Mouse (Mus musculus) forebrain, embryonic 16.5 days (tissue): ENCODE data around the gene 4933427I04Rik. TPM values are rescaled to one million over a fixed set of nuclear protein-coding genes. Genes with fewer than 3 reads are reported as not detected.
A peak's percentile ranks its signal among the peaks of the same experiment; 100 is the strongest.

Experiments used
- ATAC-seq: fragments of 200-750 bp; cut with Nextera tagmentation; 2 replicates; pipeline ENCODE4 v1.8.0; 2017; ENCODE audit warnings: mild to moderate bottlenecking, moderate library complexity
- H3K27ac ChIP-seq: fragments of 300-500 bp; sonication (generic); 2 replicates; pipeline ENCODE4 v1.5.1; 2014; ENCODE audit warnings: low read length, control low read depth
- H3K27me3 ChIP-seq: fragments of 300-500 bp; sonication (generic); replicated peaks from 2 replicates; pipeline ENCODE4 v1.6.1; 2014; ENCODE audit warnings: low read length; ENCODE audit not compliant: control insufficient read depth, insufficient read depth
- H3K36me3 ChIP-seq: fragments of 300-500 bp; sonication (generic); 2 replicates; pipeline ENCODE4 v1.6.1; 2014; ENCODE audit not compliant: control insufficient read depth, insufficient read depth
- H3K4me1 ChIP-seq: fragments of 300-500 bp; sonication (generic); replicated peaks from 2 replicates; pipeline ENCODE4 v1.6.1; 2014; ENCODE audit warnings: low read length; ENCODE audit not compliant: control insufficient read depth, insufficient read depth
- H3K4me2 ChIP-seq: fragments of 300-500 bp; sonication (generic); 2 replicates; pipeline ENCODE4 v1.6.1; 2014; ENCODE audit warnings: mild to moderate bottlenecking, low read length, control low read depth
- H3K4me3 ChIP-seq: fragments of 300-500 bp; sonication (generic); replicated peaks from 2 replicates; pipeline ENCODE4 v1.5.1; 2014; ENCODE audit warnings: mild to moderate bottlenecking, low read length, control low read depth
- H3K9ac ChIP-seq: fragments of 300-500 bp; sonication (generic); replicated peaks from 2 replicates; pipeline ENCODE4 v1.6.1; 2014; ENCODE audit warnings: low read depth, low read length, control low read depth
- H3K9me3 ChIP-seq: fragments of 300-500 bp; sonication (generic); 2 replicates; pipeline ENCODE4 v1.6.1; 2016; ENCODE audit warnings: low read length; ENCODE audit not compliant: control insufficient read depth
- WGBS: fragments of 180-500 bp; shearing (Covaris S2); extraction: QIAGEN DNeasy Blood & Tissue Kit; methylation state at CpG from one replicate; pipeline ENCODE4 v1.1.7; 2014; 5-methylcytosine and 5-hydroxymethylcytosine counted together
- polyA plus RNA-seq: library from polyadenylated mRNA; unstranded; fragments of >200 nt; fragmentation: Nextera tagmentation; extraction: Ambion mirVana; gene quantifications from 2 replicates; pipeline ENCODE4 v1.2.1, GENCODE M21; 2015

Gene 4933427I04Rik
- polyA plus RNA-seq, 1 experiment from 2014 or later, result 0.09 TPM

DNA sequence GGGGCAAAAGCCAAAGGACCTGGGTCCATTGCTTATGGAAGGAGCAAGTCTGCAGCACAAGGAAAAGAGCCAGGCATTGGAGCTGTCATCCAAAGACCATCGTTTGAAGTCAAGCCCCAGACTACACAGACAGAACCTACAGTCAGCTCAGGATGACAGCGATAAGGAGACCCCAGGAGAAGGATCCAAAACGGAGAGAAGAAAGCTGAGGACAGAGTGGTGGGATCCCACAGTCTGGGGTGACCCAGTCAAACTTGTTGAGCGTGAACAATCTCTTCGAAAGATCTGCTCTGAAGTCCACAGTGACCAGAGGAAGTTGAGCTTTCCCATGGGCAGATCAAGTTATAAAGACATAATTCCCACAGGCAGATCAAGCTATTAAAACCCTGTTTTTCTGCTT, 1.1 kb downstream of the 4933427I04Rik start:
- no peak for ATAC-seq
- Histone ChIP-seq H3K27me3 (no peaks in the 10 kb centered on the region), H3K27ac (no peak overlapping the region), H3K9me3 (no peaks in the 10 kb centered on the region), H3K9ac (no peak overlapping the region), H3K4me2 (no peak overlapping the region), H3K4me1 (no peaks in the 10 kb centered on the region), H3K36me3 (no peaks in the 10 kb centered on the region), H3K4me3 (no peak overlapping the region)
- WGBS, result 84% methylated on average over 5 of the region's 5 CpGs

DNA sequence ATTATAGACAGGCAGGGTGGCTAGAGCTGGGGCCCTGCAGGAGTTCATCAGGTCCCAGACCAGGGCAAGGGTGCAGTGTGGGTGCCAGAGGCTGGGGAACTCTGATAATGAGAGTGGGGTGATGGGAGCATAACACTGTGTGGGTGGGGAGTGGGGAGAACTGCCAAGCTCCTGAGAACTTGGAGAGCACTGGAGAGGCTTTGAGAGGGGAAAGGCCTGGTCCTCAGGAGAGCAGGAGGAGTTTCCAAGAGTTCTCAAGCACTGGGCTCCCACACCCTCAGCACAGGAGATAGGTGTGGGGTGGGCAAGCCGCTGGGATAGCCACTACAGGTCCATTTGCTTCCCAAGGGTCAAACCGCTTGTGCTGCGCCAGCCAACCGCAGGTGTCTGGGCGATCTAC, 34.2 kb downstream of the 4933427I04Rik start:
- H3K36me3 ChIP-seq, result no peaks in the 10 kb centered on the region
- H3K4me2 ChIP-seq, result no peak overlapping the region
- no peaks in the 10 kb centered on the region for H3K27me3 ChIP-seq
- H3K9me3 ChIP-seq, result no peaks in the 10 kb centered on the region
- H3K27ac ChIP-seq, result no peak overlapping the region
- no peak overlapping the region for H3K4me3 ChIP-seq
- ATAC-seq, result no peak
- WGBS, result 98% methylated on average over 5 of the region's 5 CpGs
- no peak overlapping the region for H3K9ac ChIP-seq
- H3K4me1 ChIP-seq, result no peaks in the 10 kb centered on the region

DNA sequence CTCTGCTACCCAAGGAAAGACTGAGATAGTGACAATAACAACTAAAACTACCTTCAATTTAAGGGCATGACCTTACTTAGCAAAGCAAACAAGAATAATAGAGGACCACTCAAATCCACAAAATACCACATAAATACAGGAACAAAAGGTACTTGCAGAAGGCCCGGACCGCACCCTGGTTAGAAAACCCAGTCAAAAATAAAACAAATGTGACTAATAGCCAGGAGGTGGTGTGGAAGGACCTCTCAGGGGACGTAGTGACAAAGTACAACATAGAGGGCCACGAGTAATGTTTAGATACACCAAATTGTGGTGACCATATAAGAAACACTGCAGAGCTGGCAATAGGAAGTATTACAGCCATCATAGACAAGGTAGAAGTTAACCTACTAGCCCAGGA, 34.8 kb downstream of the 4933427I04Rik start:
- no peak overlapping the region for H3K27ac ChIP-seq
- no peak overlapping the region for H3K4me3 ChIP-seq
- H3K9me3 ChIP-seq, result no peaks in the 10 kb centered on the region
- 87% methylated on average over 4 of the region's 4 CpGs for WGBS
- no peaks in the 10 kb centered on the region for H3K4me1 ChIP-seq
- ATAC-seq, result no peak
- H3K9ac ChIP-seq, result no peak overlapping the region
- no peaks in the 10 kb centered on the region for H3K36me3 ChIP-seq
- H3K4me2 ChIP-seq, result no peak overlapping the region
- H3K27me3 ChIP-seq, result no peaks in the 10 kb centered on the region

DNA sequence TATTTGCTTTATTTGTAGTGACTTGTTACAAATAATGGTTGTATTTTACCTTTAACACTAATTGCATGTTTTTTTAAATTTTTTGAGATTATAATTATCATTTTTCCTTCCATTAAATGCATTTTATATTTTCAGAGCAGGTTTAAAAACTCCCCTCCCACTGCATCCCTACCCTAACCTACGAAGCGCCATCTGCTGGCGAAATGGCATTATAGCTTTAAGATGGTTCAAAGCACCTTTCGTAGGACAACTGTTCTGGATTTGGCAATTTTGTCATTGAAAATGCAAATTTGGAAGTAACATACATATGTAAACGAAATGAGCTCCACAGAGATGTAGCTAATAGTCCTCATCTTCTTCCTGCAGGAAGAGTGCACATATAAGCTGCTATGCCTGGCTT, 39.2 kb downstream of the 4933427I04Rik start:
- Histone ChIP-seq H3K9ac (no peak overlapping the region), H3K9me3 (no peaks in the 10 kb centered on the region), H3K4me2 (no peak overlapping the region), H3K4me3 (no peak overlapping the region), H3K27ac (no peak overlapping the region), H3K4me1 (no peaks in the 10 kb centered on the region), H3K36me3 (no peaks in the 10 kb centered on the region), H3K27me3 (no peaks in the 10 kb centered on the region)
- ATAC-seq, result no peak
- 5% methylated on average over 5 of the region's 5 CpGs for WGBS

DNA sequence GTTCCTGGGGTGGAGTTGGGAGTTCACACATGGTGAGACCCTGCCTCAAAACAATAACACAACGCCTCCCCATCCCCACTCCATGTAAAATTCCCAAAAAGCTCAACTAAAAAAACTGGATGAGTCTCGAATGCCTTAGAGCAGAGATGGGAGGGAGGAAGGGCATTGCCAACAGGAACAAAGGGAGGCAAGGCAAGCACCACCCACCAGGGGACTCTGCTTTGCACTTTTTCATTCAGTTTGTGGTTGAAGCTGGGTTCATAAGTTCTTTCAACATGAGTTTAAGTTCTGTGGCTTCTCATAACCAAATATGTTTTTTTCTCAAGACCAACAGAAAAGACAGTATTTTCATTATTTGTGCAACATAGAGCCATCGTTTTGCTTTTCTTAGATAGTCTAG, 44.0 kb downstream of the 4933427I04Rik start:
- WGBS, result 81% methylated on average over 3 of the region's 3 CpGs
- Histone ChIP-seq H3K27me3 (no peaks in the 10 kb centered on the region), H3K4me1 (peaks cover 12% of the 10 kb centered on the region; the same call in 1 of the 2 replicates), H3K9me3 (no peaks in the 10 kb centered on the region), H3K9ac (no peak overlapping the region), H3K36me3 (no peaks in the 10 kb centered on the region), H3K27ac (no peak overlapping the region), H3K4me3 (no peak overlapping the region), H3K4me2 (no peak overlapping the region)
- no peak for ATAC-seq

DNA sequence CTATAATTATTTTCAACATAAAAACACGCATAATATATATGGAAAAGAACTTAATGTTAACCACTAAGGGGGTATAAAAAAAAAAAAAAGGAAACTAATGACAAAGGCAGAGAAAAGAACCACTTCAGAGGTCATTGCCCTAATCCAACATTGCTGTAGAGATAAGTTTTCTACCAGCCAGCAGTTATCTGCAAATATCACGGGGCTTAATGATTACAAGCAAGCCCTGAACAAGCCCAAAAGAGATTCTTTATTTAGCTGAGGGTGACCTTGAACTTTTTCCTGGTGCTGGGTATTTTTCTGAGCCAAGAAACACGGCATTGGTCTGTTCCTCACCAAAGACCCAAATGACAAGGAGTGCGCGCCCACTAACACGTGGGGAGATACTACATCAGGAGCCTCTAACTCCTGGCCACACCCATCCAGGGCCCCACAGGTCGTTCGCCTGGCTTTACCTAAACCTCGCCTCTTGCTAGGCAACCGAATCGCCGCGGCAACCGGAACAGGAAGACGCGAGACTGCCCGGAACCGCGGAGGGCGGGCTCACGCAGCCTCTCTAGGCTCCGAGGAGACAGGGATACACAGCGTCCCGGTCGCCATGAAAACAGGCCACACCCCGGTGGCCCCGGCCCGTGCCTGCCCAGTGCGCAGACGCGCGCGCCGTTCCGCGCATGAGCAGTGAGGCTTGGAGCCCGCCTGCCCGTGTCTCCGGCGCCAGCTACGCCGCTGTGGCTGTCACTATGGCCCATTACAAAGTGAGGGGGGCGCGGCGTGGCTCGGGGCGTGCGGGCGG, 45.0 kb downstream of the 4933427I04Rik start, which contains the start of gene Mycbp:
Gene Mycbp (plus strand): TSS at position 500 of the 793 bp plus-strand sequence.
- H3K4me2 ChIP-seq, result peak within 1 kb of the TSS; percentile 91
- H3K4me3 ChIP-seq, result peak within 1 kb of the TSS; percentile 73
- peak within 1 kb of the TSS; percentile 69 for H3K9ac ChIP-seq
- ATAC-seq, result peak; percentile 100
- peaks cover 2% of the 10 kb centered on the region; the same call in 1 of the 2 replicates for H3K36me3 ChIP-seq
- no peaks in the 10 kb centered on the region for H3K27me3 ChIP-seq
- no peaks in the 10 kb centered on the region for H3K9me3 ChIP-seq
- H3K27ac ChIP-seq, result no peak within 1 kb of the TSS
- H3K4me1 ChIP-seq, result peaks cover 12% of the 10 kb centered on the region; the same call in 1 of the 2 replicates
- WGBS, result 2% methylated on average over 49 of the region's 49 CpGs

DNA sequence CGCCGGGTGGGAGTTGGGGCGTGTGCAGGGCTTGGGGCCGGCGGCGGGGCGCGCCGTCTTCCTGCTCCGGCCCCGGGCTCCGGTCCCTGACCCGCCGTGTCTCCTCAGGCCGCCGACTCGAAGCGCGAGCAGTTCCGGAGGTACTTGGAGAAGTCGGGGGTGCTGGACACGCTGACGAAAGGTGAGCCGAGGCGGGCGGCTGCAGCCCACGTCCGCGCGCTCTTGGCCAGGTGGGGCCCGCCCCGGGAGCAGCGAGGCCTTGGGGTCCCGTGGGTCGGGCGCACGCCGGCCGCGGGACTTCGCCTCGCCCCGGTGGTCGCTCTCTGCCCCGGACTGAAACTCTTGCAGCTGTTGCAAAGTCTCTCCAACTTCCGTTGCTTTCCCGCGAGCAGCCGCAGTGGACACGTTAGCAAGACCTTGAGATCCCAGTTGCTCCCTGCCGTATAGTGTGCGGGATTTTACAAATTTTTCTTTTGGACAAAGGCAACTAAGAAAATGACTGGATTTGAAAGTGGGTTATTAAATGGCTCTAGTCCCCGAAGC, 45.7 kb downstream of the 4933427I04Rik start:
- no peaks in the 10 kb centered on the region for H3K27me3 ChIP-seq
- H3K9me3 ChIP-seq, result no peaks in the 10 kb centered on the region
- H3K4me3 ChIP-seq, result peak overlapping the region; percentile 73
- peaks cover 4% of the 10 kb centered on the region; the same call in 1 of the 2 replicates for H3K36me3 ChIP-seq
- H3K4me2 ChIP-seq, result peak overlapping the region; percentile 91
- H3K9ac ChIP-seq, result peak overlapping the region; percentile 59
- ATAC-seq, result no peak
- peaks cover 12% of the 10 kb centered on the region; the same call in 1 of the 2 replicates for H3K4me1 ChIP-seq
- H3K27ac ChIP-seq, result no peak overlapping the region
- under 1% methylated on average over 50 of the region's 53 CpGs for WGBS

DNA sequence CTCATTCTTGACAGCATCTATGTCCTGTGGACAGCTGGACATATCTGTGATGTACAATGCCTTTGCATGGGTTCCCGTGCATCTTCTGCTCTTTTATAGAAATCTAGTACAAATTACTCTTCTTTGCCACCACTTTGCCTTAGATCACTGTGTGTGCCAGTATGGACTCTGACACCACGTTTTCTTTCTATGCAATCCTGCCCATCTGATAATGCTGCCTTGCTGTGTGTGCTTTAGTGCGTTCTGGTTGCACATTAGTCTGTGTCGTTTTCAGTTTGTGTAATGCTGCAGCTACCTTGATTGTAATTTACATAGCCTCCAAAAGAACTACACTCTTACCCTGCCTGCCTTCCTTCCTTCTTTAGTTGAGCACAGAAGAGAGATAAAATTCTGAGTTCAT, 52.0 kb downstream of the 4933427I04Rik start:
- H3K27me3 ChIP-seq, result no peaks in the 10 kb centered on the region
- H3K27ac ChIP-seq, result no peak overlapping the region
- no peak overlapping the region for H3K4me2 ChIP-seq
- H3K36me3 ChIP-seq, result peaks cover 4% of the 10 kb centered on the region; the same call in 1 of the 2 replicates
- H3K4me3 ChIP-seq, result no peak overlapping the region
- no peaks in the 10 kb centered on the region for H3K9me3 ChIP-seq
- H3K9ac ChIP-seq, result no peak overlapping the region
- WGBS, result 86% methylated on average over 4 of the region's 4 CpGs
- peaks cover 8% of the 10 kb centered on the region for H3K4me1 ChIP-seq
- no peak for ATAC-seq

DNA sequence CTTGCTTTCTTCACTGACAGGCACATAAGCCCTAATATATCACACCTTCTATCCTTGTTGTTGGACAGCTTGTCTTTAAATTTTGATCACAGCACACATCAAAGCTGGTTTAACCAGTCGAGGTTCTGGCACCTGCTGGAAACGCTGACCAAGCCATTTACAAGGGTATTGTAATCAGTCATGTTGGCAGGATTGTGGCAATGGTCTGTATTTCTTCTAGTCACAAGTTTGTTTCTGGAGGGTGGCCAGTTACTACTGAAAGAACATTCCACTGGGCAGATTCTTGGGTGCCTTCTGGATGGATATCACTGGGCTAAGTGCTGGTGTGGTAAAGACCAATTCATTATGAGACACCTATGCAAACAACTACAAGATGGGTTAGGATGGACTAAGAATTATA, 53.0 kb downstream of the 4933427I04Rik start:
- Histone ChIP-seq H3K9me3 (no peaks in the 10 kb centered on the region), H3K4me1 (peaks cover 9% of the 10 kb centered on the region), H3K9ac (no peak overlapping the region), H3K27ac (no peak overlapping the region), H3K27me3 (no peaks in the 10 kb centered on the region), H3K4me3 (no peak overlapping the region), H3K36me3 (peaks cover 4% of the 10 kb centered on the region; the same call in 1 of the 2 replicates), H3K4me2 (no peak overlapping the region)
- WGBS, result 81% methylated on average over 2 of the region's 2 CpGs
- no peak for ATAC-seq
